Mouse (Mus musculus): ENCODE measurements at regions not wholly inside any gene's neighbourhood (a gene's known extent, or its start where the extent isn't known, plus 50 kb on each side); places are given as distances from the start of the nearest gene placed in this dataset.
A peak's percentile ranks its signal among the peaks of the same experiment; 100 is the strongest.

- DNase-seq (ENCODE audit: low spot score), result no peak
Observed at GRCm38 (mm10) chr13:37503449-37503848, 158.4 kb downstream of the Ly86 start.

- no peak for DNase-seq (ENCODE audit: low spot score)
Observed at GRCm38 (mm10) chr13:37503898-37504297, 158.9 kb downstream of the Ly86 start.

DNA sequence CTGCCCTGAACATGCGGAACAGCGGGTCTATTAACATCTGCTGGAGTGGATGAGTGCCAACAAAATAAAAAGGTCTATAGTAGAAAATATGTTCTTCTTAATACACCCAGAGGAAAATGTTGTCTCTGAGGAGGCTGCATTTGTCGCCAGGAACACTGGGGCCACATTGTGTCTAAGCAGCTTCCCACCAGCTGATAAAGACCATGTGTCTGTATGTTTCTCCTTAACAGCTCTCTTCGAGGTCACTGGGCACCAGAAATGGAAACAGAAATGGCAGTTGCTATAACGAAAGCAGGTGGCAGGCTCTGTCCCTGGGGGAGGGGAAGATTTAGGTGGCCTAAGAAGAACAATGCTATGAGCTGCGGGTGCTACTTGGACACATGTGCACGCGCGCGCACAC, 159.4 kb downstream of the Ly86 start:
- no peak for DNase-seq (ENCODE audit: low spot score)

DNA sequence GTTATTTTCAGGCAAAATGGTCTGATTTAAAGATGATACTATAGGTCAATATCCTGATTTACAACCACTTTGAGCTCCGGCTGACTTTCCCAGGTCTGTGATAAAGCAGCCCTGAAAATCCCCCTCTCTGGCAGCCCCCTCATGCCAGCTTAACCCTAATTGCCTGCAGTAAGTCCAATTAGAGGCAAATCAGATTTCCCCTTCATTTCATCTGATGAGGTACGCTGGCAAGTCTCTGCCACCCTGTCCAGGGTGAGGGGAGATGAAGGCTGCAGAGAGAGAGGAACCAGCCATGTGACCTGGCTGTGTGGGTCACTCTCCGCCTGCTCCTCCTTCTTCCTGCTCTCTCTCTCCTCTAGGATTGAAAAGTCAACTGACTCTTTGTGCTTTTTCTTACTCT, 160.6 kb downstream of the Ly86 start:
- DNase-seq (ENCODE audit: low spot score), result no peak

GRCm38 (mm10) chr13:37506046-37506445, 161.0 kb downstream of the Ly86 start:
- DNase-seq (ENCODE audit: low spot score), result peak; percentile 55

GRCm38 (mm10) chr13:37506701-37507100, 161.7 kb downstream of the Ly86 start:
- peak; percentile 19 for DNase-seq (ENCODE audit: low spot score)

GRCm38 (mm10) chr13:37507146-37507545, 162.1 kb downstream of the Ly86 start:
- DNase-seq (ENCODE audit: low spot score), result peak; percentile 68

- DNase-seq (ENCODE audit: low spot score), result peak; percentile 71
Observed at GRCm38 (mm10) chr13:37508385-37509351, 163.7 kb downstream of the Ly86 start.

DNA sequence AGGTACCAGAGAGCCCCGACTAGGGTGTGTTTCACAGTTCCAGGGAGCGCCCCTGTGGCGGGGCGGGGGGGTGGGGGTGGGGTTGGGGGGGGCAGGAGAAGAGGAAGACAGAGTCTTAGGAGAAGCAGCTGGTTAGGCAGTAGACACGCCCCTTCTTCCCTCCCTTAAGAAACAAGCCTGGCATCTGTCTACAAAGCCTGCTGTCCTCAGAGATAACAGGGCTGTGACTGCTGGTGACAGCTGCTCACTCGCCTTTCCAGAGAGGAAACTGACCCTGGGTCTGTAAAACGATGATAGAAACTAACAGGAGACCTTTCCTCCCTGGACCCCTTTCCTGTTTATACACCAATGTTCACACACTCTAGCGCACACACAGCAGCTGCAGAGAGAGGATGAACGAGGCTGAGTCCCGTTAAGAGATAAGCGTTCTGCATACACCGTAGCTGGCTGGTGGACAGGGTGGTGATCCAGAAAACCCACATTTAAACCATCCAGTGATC, 164.4 kb downstream of the Ly86 start:
- peak; percentile 81 for DNase-seq (ENCODE audit: low spot score)

DNA sequence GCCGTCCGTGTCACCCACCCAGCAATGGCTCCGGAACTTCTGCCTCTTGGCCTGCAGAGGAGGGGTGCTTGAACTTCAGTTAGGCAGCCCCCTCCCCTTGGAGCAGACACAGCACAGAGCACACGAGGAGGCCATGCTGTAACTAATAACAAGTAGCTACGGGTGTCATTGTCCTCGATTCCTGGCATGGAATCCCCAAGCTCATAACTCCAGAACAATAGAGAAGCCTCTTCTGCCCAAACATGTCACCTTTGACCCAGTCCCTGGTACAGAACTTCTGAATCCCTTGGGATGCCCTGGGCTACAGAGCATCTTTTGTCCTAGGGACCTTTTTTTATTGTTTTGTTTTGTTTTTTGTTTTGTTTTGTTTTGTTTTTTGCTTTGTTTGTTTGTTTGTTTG, 165.5 kb downstream of the Ly86 start:
- no peak for DNase-seq (ENCODE audit: low spot score)

DNA sequence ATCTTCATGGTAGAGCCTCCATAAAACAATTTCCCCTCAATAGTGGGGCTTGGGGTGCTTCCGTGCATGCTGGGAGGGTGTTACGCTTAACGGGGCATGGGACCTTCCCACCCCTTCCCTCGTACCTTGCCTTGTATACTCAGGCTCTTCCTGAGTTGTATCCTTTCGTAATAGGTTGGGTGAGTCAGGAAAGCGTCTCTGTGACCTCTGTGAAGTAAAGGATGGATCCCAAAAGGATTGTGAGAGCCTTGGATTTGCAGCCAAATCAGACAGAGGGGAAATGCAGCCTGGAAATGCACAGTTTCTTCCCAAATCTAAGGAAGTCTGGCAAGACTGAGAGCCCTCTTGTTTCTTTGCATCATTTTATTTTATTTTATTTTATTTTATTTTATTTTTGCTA, 166.0 kb downstream of the Ly86 start:
- no peak for DNase-seq (ENCODE audit: low spot score)

DNA sequence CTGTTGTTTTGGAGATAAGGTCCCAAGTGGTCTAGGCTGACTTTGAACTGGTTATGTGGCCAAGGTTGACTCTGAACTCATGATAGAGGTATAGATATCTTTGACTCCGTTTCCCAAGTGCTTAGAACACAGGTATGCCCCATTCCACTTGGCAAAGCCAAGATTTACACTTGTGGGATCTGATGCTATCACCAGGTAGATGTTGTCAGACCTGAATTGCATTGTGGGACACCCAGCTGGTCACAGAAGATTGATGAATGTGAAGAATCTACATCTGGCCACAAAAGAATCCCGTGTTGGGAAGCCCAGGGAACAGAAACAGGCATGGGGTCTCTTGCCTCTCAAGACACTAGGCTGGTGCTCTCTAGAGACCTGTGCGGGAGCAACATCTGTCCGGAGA, 166.4 kb downstream of the Ly86 start:
- no peak for DNase-seq (ENCODE audit: low spot score)

GRCm38 (mm10) chr13:37512781-37513180, 167.8 kb downstream of the Ly86 start:
- DNase-seq (ENCODE audit: low spot score), result no peak

DNA sequence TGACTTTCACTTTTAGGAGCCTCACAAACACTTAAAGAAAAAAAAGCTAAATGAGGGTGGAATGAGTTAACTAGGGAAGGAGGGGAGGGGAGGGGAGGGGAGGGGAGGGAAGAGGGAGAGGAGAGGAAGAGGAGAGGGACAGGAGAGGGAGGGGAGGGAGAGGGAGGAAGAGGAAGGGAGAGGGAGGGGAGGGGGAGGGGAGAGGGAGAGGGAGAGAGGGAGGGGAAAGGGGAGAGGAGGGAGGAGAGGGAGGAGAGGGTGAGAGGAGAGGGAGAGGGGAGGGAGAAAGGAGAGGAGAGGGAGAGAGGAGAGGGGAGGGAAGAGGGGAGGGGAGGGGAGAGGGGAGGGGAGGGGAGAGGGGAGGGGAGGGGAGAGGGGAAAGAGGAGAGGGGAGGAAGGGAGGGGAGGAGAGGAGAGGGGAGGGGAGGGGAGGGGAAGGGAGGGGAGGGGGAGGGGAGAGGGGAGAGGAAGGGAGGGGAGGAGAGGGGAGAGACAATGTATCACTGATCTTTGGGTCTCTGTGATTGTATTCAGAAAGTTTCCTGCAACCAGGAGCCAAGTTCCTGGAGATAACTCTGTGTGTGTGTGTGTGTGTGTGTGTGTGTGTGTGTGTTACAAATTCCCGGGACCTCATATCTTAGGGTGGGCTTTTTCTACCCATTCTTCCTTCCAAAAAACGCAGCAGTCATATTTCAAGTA, 168.3 kb downstream of the Ly86 start:
- no peak for DNase-seq (ENCODE audit: low spot score)

- DNase-seq (ENCODE audit: low spot score), result peak; percentile 85
Observed at GRCm38 (mm10) chr13:37513905-37514607, 169.0 kb downstream of the Ly86 start.

- DNase-seq (ENCODE audit: low spot score), result no peak
Observed at GRCm38 (mm10) chr13:37514641-37515305, 169.8 kb downstream of the Ly86 start.

- no peak for DNase-seq (ENCODE audit: low spot score)
Observed at GRCm38 (mm10) chr13:37517055-37517807, 172.2 kb downstream of the Ly86 start.

- DNase-seq (ENCODE audit: low spot score), result no peak
Observed at GRCm38 (mm10) chr13:37519948-37520347, 174.9 kb downstream of the Ly86 start.

- DNase-seq (ENCODE audit: low spot score), result no peak
Observed at GRCm38 (mm10) chr13:37525097-37525726, 180.2 kb downstream of the Ly86 start.

DNA sequence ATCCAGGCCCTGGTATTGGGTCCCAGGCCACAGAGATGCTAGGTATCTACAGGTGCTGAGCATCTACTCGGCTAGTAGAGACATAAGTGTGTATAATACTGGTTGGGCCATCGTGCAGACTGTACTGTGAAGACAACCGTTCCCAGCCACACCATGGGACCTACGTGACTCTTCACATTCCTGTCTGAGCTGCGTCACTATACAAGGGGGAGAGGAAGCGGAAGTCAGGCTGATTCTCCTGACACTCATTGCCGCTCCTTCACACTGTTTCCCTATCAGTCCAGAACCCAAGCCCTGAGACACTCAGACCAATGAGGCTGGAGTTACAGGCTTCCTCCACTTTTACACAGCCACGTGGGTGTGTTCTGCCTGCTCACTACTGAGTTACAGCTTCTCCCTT, 181.1 kb downstream of the Ly86 start:
- no peak for DNase-seq (ENCODE audit: low spot score)

- DNase-seq (ENCODE audit: low spot score), result no peak
Observed at GRCm38 (mm10) chr13:37528380-37528779, 183.4 kb downstream of the Ly86 start.
